In genomic region chr1:18668265-18668664, GRCm38 (mm10) we compare ENCODE assay signal across 19 mouse cellular contexts.
DNase-seq lines count a peak whose midpoint lies in the region; ATAC-seq and TF ChIP-seq lines count a peak whose summit lies in the region.
"Had no signal": no experiment of that assay in that cellular context is flagged by ENCODE, and none has a peak within 500 bp of the region (broad histone marks: within the 10 kb centered on the region; RNA-seq: fewer than 3 reads in every experiment).

No protein-coding gene starts in this region.

- H3K36me3 ChIP-seq in forebrain, postnatal 0 days (ENCODE audit: insufficient read depth): no peaks in the 10 kb centered on the region
- H3K36me3 ChIP-seq: embryonic facial prominence, embryonic 10.5 days; heart, embryonic 13.5 days; hindbrain, embryonic 15.5 days had no signal

- intact Hi-C loops in left cerebral cortex, postnatal 36 days (cut with DNase I): no loop called here

- no peak for ATAC-seq in forebrain, postnatal 0 days
- ATAC-seq: activated CD4-positive, CD25-positive, alpha-beta regulatory T cell, adult 4 months; forebrain, embryonic 13.5 days; Patski had no signal

- H3K4me3 ChIP-seq in forebrain, postnatal 0 days (ENCODE audit: low read depth, low read length): no peak overlapping the region
- H3K4me3 ChIP-seq: embryonic facial prominence, embryonic 10.5 days; forebrain, embryonic 13.5 days; heart, embryonic 13.5 days; hindbrain, embryonic 15.5 days had no signal

- H3K27ac ChIP-seq in forebrain, postnatal 0 days (ENCODE audit: low read depth, low read length): no peak overlapping the region
- H3K27ac ChIP-seq: embryonic facial prominence, embryonic 10.5 days; forebrain, embryonic 13.5 days; heart, embryonic 13.5 days; hindbrain, embryonic 15.5 days had no signal

- H3K9ac ChIP-seq in forebrain, postnatal 0 days: no peak overlapping the region
- H3K9ac ChIP-seq: forebrain, embryonic 13.5 days; heart, embryonic 13.5 days; hindbrain, embryonic 15.5 days had no signal

- H3K4me2 ChIP-seq in forebrain, postnatal 0 days (ENCODE audit: low read depth): no peak overlapping the region
- H3K4me2 ChIP-seq: forebrain, embryonic 13.5 days; heart, embryonic 13.5 days; hindbrain, embryonic 15.5 days had no signal

- peak; percentile 21 for DNase-seq in left cerebral cortex, adult 11 months (ENCODE audit: low spot score)
- DNase-seq in left cerebral cortex, postnatal 36 days (ENCODE audit: low spot score in 2 of 2): no peak
- peak; percentile 63 for DNase-seq in brain, adult 2 months (ENCODE audit: low read depth, low spot score)
- peak; percentile 16 to 32 for DNase-seq in left cerebral cortex, adult 9 months (ENCODE audit: low spot score in 2 of 2)
- peak; percentile 8 for DNase-seq in right cerebral cortex, postnatal 25 days
- no peak for DNase-seq in forebrain, postnatal 0 days
- DNase-seq in ovary, postnatal 36 days (ENCODE audit: low spot score): no peak
- DNase-seq: adrenal gland, adult 2 months; adrenal gland, postnatal 25 days; gastrocnemius, postnatal 36 days; heart, adult 11 months; heart, postnatal 36 days had no signal

- no peaks in the 10 kb centered on the region for H3K27me3 ChIP-seq in forebrain, postnatal 0 days (ENCODE audit: insufficient read depth, low read length)
- H3K27me3 ChIP-seq: CH12.LX; forebrain, embryonic 13.5 days; heart, embryonic 13.5 days; hindbrain, embryonic 15.5 days; Patski had no signal

- H3K9me3 ChIP-seq in forebrain, postnatal 0 days (ENCODE audit: low read length): no peaks in the 10 kb centered on the region
- H3K9me3 ChIP-seq: embryonic facial prominence, embryonic 10.5 days; forebrain, embryonic 13.5 days; heart, embryonic 13.5 days; hindbrain, embryonic 15.5 days had no signal

- no peak for TF ChIP-seq CTCF in forebrain, postnatal 0 days (IDR thresholded peaks at IDR 0.05; ENCODE audit: low read depth)

- 84% methylated on average over 5 of the region's 5 CpGs for WGBS in forebrain, postnatal 0 days

- H3K4me1 ChIP-seq in forebrain, postnatal 0 days (ENCODE audit: insufficient read depth): no peaks in the 10 kb centered on the region
- H3K4me1 ChIP-seq: embryonic facial prominence, embryonic 10.5 days; forebrain, embryonic 13.5 days; heart, embryonic 13.5 days; hindbrain, embryonic 15.5 days had no signal

Comparison
In these comparisons a context has a peak if more than half of its experiments do, and no peak if none do; other contexts are left out.
1. DNase-seq: peak in left cerebral cortex, adult 11 months (single experiment), brain, adult 2 months (single experiment), left cerebral cortex, adult 9 months (2 of 2) and right cerebral cortex, postnatal 25 days (single experiment); none in left cerebral cortex, postnatal 36 days (0 of 2), forebrain, postnatal 0 days (single experiment) and ovary, postnatal 36 days (single experiment).